Mouse (Mus musculus) CH12.LX (cell line): Measurements from ENCODE around the gene Erbb2. TPM values are rescaled to one million over a fixed set of nuclear protein-coding genes. Genes with fewer than 3 reads are reported as not detected.

Experiments used
- DNase-seq: peaks from one replicate; pipeline ENCODE4 v3.0.0-alpha.2; 2013; ENCODE audit errors: extremely low read depth
- H3K27ac ChIP-seq: 2 replicates; pipeline ENCODE4 v1.5.1; 2012; ENCODE audit warnings: low read depth, mild to moderate bottlenecking, control low read depth, moderate library complexity; ENCODE audit not compliant: insufficient read depth
- H3K27me3 ChIP-seq: replicated peaks from 2 replicates; pipeline ENCODE3; 2012; ENCODE audit warnings: inconsistent platforms
- H3K36me3 ChIP-seq, 2 experiments: replicated peaks in 1 of 2; 2 replicates each; pipeline versions ENCODE3 to v1.6.1; 2012; ENCODE audit warnings: inconsistent platforms in 1 of 2, low read length in 1 of 2, mild to moderate bottlenecking in 1 of 2, mixed read lengths in 1 of 2, moderate library complexity in 1 of 2; ENCODE audit not compliant: control insufficient read depth in 1 of 2, insufficient read depth in 1 of 2
- H3K4me1 ChIP-seq, 2 experiments: 2 replicates each; pipeline ENCODE4 v1.6.1; 2012; ENCODE audit warnings: inconsistent platforms in 1 of 2, moderate library complexity in 1 of 2; ENCODE audit not compliant: insufficient read depth in 2 of 2, control insufficient read depth in 1 of 2
- H3K4me2 ChIP-seq: 2 replicates; pipeline ENCODE4 v1.6.1; 2012; ENCODE audit warnings: low read depth, mild to moderate bottlenecking, control low read depth; ENCODE audit not compliant: poor library complexity, insufficient read depth, severe bottlenecking
- H3K4me3 ChIP-seq, 3 experiments: fragments of 150-350 bp in 1 of 3; sonication (generic) in 1 of 3; replicated peaks in 1 of 3; 2 replicates each; pipeline versions ENCODE3 to v1.5.1; 2011 to 2012; ENCODE audit warnings: low read depth in 2 of 3, low read length in 2 of 3, mild to moderate bottlenecking in 2 of 3, moderate library complexity in 2 of 3, control low read depth in 1 of 3, improper control_type of control experiment in 1 of 3, inconsistent platforms in 1 of 3, mixed read lengths in 1 of 3; ENCODE audit not compliant: poor library complexity in 1 of 3
- H3K79me2 ChIP-seq: replicated peaks from 2 replicates; pipeline ENCODE4 v1.6.1; 2012; ENCODE audit warnings: mild to moderate bottlenecking, moderate library complexity; ENCODE audit not compliant: control insufficient read depth, poor library complexity, insufficient read depth, severe bottlenecking; ENCODE audit errors: extremely low read depth
- H3K9ac ChIP-seq: 2 replicates; pipeline ENCODE4 v1.6.1; 2012; ENCODE audit warnings: low read depth, mild to moderate bottlenecking, control low read depth, moderate library complexity; ENCODE audit not compliant: insufficient read depth
- H3K9me3 ChIP-seq: replicated peaks from 2 replicates; pipeline ENCODE3; 2012; ENCODE audit warnings: low read length, inconsistent platforms, mixed read lengths
- CHD2 ChIP-seq: IDR thresholded peaks from 2 replicates; pipeline ENCODE4 v1.6.1; 2011; ENCODE audit warnings: low read length, improper control_type of control experiment
- CTCF ChIP-seq, 2 experiments: IDR thresholded peaks in 1 of 2; conservative IDR thresholded peaks in 1 of 2; 2 replicates each; pipeline ENCODE4 v1.5.1; 2011 to 2012; ENCODE audit warnings: low read depth in 2 of 2, low read length in 2 of 2, improper control_type of control experiment in 1 of 2, inconsistent platforms in 1 of 2, mild to moderate bottlenecking in 1 of 2, moderate library complexity in 1 of 2
- EP300 ChIP-seq: IDR thresholded peaks from 2 replicates; pipeline ENCODE4 v1.6.1; 2011; ENCODE audit warnings: low read length, improper control_type of control experiment
- ETS1 ChIP-seq: conservative IDR thresholded peaks from 2 replicates; pipeline ENCODE4 v1.6.1; 2012; ENCODE audit warnings: low read depth, mild to moderate bottlenecking, inconsistent platforms, low read length, improper control_type of control experiment, moderate library complexity
- GABPA ChIP-seq: IDR thresholded peaks from 2 replicates; pipeline ENCODE4 v1.6.1; 2012; ENCODE audit warnings: low read depth, low read length, improper control_type of control experiment, inconsistent platforms; ENCODE audit not compliant: insufficient replicate concordance
- HCFC1 ChIP-seq: IDR thresholded peaks from 2 replicates; pipeline ENCODE4 v1.6.1; 2012; ENCODE audit warnings: low read depth, mild to moderate bottlenecking, inconsistent platforms, low read length, improper control_type of control experiment
- KAT2A ChIP-seq: IDR thresholded peaks from 2 replicates; pipeline ENCODE4 v1.6.1; 2012; ENCODE audit warnings: low read length, improper control_type of control experiment, inconsistent platforms; ENCODE audit not compliant: insufficient replicate concordance
- MAX ChIP-seq: IDR thresholded peaks from 2 replicates; pipeline ENCODE4 v1.6.1; 2011; ENCODE audit warnings: low read length, improper control_type of control experiment
- MXI1 ChIP-seq: IDR thresholded peaks from 2 replicates; pipeline ENCODE4 v1.6.1; 2011; ENCODE audit warnings: mild to moderate bottlenecking, low read depth, low read length, improper control_type of control experiment
- MYC ChIP-seq: IDR thresholded peaks from 2 replicates; pipeline ENCODE4 v1.6.1; 2011; ENCODE audit warnings: low read depth, mild to moderate bottlenecking, improper control_type of control experiment, low read length
- NELFE ChIP-seq: IDR thresholded peaks from 2 replicates; pipeline ENCODE4 v1.6.1; 2011; ENCODE audit warnings: low read depth, low read length, improper control_type of control experiment
- NRF1 ChIP-seq: IDR thresholded peaks from 2 replicates; pipeline ENCODE4 v1.6.1; 2014; ENCODE audit warnings: low read depth, mild to moderate bottlenecking, inconsistent platforms, low read length, improper control_type of control experiment, moderate library complexity
- PAX5 ChIP-seq: IDR thresholded peaks from 2 replicates; pipeline ENCODE4 v1.6.1; 2012; ENCODE audit warnings: low read length, inconsistent platforms, mixed read lengths
- POLR2A ChIP-seq: IDR thresholded peaks from 2 replicates; pipeline ENCODE4 v1.6.1; 2011; ENCODE audit warnings: low read depth, mild to moderate bottlenecking, improper control_type of control experiment, low read length
- SIN3A ChIP-seq: IDR thresholded peaks from 2 replicates; pipeline ENCODE4 v1.6.1; 2012; ENCODE audit warnings: low read length, improper control_type of control experiment, inconsistent platforms
- SMC3 ChIP-seq: IDR thresholded peaks from 2 replicates; pipeline ENCODE4 v1.6.1; 2011; ENCODE audit warnings: low read depth, low read length, improper control_type of control experiment
- TBP ChIP-seq: conservative IDR thresholded peaks from 2 replicates; pipeline ENCODE4 v1.6.1; 2011; ENCODE audit warnings: low read depth, low read length, improper control_type of control experiment
- UBTF ChIP-seq: IDR thresholded peaks from 2 replicates; pipeline ENCODE4 v1.6.1; 2012; ENCODE audit warnings: low read depth, mild to moderate bottlenecking, inconsistent platforms, low read length, improper control_type of control experiment, moderate library complexity
- ZC3H11A ChIP-seq: IDR thresholded peaks from 2 replicates; pipeline ENCODE4 v1.6.1; 2012; ENCODE audit warnings: low read depth, mild to moderate bottlenecking, inconsistent platforms, low read length, improper control_type of control experiment
- ZKSCAN1 ChIP-seq: IDR thresholded peaks from 2 replicates; pipeline ENCODE4 v1.6.1; 2012; ENCODE audit warnings: low read depth, inconsistent platforms, low read length, improper control_type of control experiment, borderline replicate concordance
- ZNF384 ChIP-seq: IDR thresholded peaks from 2 replicates; pipeline ENCODE4 v1.6.1; 2012; ENCODE audit warnings: low read depth, low read length, improper control_type of control experiment, inconsistent platforms
- dilution Hi-C: fragments of 300-500 bp; cut with MboI; formaldehyde crosslinking; loops from 2 replicates; pipeline ENCODE4 v1.14.3; 2020; ENCODE audit warnings: low sequenced_read_pairs; ENCODE audit not compliant: extremely low pct_unique_long_range_greater_than_20kb, extremely low pct_ligation_motif_present
- in situ Hi-C: fragments of 300-500 bp; cut with MboI; formaldehyde crosslinking; loops from 3 replicates; pipeline ENCODE4 v1.14.3; 2019; ENCODE audit warnings: low sequenced_read_pairs, low pct_ligation_motif_present, low pct_unique_long_range_greater_than_20kb, mixed read lengths
- polyA plus RNA-seq: library from polyadenylated mRNA; unstranded; fragments of >175 nt; gene quantifications from 2 replicates; pipeline ENCODE4 v1.2.1, GENCODE M21; 2012; ENCODE audit warnings: low read depth; ENCODE audit not compliant: insufficient read length
- total RNA-seq, 2 experiments: library from RNA; depleted of rRNA; stranded (reverse); fragments of 300-350 nt in 1 of 2; fragments of >200 nt in 1 of 2; gene quantifications; 2 replicates each; pipeline ENCODE4 v1.2.3; 2012 to 2014

The Erbb2 gene
- total and polyA plus RNA-seq, 3 experiments = 0.06 to 0.17 TPM; not detected in 1

DNA sequence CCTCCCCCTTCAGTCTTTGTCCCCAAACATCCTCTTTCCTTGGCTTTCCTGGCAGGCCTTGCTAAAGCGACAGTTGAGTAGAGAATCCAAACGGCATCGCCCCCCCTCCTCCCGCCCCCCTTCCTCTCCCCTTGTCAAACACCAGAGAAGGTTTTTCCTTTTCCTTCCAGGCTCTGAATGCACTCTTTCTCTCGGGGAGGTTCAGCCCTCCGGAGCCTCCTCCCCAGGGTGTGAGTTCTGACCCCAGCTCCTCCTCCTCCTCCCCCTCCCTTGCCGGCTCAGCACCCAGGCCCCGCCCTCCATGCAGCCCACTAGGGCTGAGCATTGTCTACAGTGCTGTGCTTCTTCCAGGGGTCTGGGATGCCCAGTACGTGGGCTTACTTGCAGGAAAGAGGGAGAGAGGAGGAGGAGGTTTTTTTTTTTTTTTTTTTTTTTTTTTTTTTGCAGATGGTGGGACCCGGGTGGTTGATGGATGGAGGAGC lies 2.9 kb upstream of the Erbb2 start:
- no peak overlapping the region for H3K4me3 ChIP-seq
- H3K79me2 ChIP-seq = no peaks in the 10 kb centered on the region
- in situ Hi-C loops = no loop called here
- H3K9ac ChIP-seq = no peak overlapping the region
- H3K4me2 ChIP-seq = no peak overlapping the region
- no peak for DNase-seq
- dilution Hi-C loops = no loop called here
- H3K4me1 ChIP-seq = no peaks in the 10 kb centered on the region; a peak in 1 of 4 replicates
- no peaks in the 10 kb centered on the region for H3K9me3 ChIP-seq
- no peak overlapping the region for H3K27ac ChIP-seq
- H3K36me3 ChIP-seq = no peaks in the 10 kb centered on the region
- TF ChIP-seq ZNF384 = peak; percentile 27; the same call in 1 of the 2 replicates
- no peak for TF ChIP-seq SIN3A
- H3K27me3 ChIP-seq = peaks cover 87% of the 10 kb centered on the region

- in situ Hi-C loops (no loop called here), dilution Hi-C loops (no loop called here)
- no peaks in the 10 kb centered on the region for H3K36me3 ChIP-seq
- peak overlapping the region; percentile 15; the same call in 1 of the 2 replicates for H3K9ac ChIP-seq
- no peaks in the 10 kb centered on the region for H3K79me2 ChIP-seq
- H3K4me2 ChIP-seq = peak overlapping the region; percentile 62
- H3K9me3 ChIP-seq = no peaks in the 10 kb centered on the region
- no peak for DNase-seq
- H3K27me3 ChIP-seq = peaks cover 93% of the 10 kb centered on the region
- no peaks in the 10 kb centered on the region; a peak in 2 of 4 replicates for H3K4me1 ChIP-seq
- TF ChIP-seq HCFC1 = no peak
- TF ChIP-seq POLR2A = no peak
- TF ChIP-seq NRF1 = no peak
- no peak for TF ChIP-seq GABPA
- TF ChIP-seq CHD2 = no peak
- TF ChIP-seq NELFE = no peak
- no peak for TF ChIP-seq TBP
- no peak for TF ChIP-seq KAT2A
- TF ChIP-seq MYC = no peak
- TF ChIP-seq MXI1 = no peak
- no peak for TF ChIP-seq CTCF (conservative IDR thresholded peaks at IDR 0.05 in 1 of 2, IDR thresholded peaks at IDR 0.05 in 1 of 2; ENCODE audit: low read depth in 2 of 2, low read length in 2 of 2)
- peak overlapping the region in 1 of 3 experiments; percentile 57 for H3K4me3 ChIP-seq
- H3K27ac ChIP-seq = no peak overlapping the region
These were observed 579 bp downstream of the Erbb2 start for GRCm38 (mm10) chr11:98412797-98413301.

DNA sequence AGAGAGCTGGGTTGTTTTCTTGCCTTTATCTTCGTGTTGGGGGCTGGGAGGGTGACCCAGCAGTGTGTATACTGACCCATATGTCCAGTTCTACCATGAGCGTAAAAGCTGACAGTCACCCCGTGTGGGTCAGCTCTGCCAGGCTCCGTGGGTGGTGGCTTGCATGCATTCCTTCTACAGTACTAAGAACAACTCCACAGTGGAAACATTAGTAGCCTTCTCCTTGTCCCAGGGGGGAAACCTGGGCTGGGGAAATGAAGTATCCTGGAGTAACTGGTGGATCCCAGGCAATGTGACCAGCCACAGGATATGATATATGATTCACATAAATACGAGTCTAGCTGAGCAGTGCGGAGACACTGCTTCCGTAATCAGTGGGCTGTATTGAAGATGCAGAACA lies 1.5 kb downstream of the Erbb2 start:
- DNase-seq = no peak
- Histone ChIP-seq H3K4me3 (no peak overlapping the region), H3K27me3 (peaks cover 94% of the 10 kb centered on the region), H3K36me3 (no peaks in the 10 kb centered on the region), H3K79me2 (no peaks in the 10 kb centered on the region), H3K27ac (no peak overlapping the region), H3K4me2 (no peak overlapping the region), H3K9ac (no peak overlapping the region), H3K4me1 (no peaks in the 10 kb centered on the region; a peak in 2 of 4 replicates), H3K9me3 (no peaks in the 10 kb centered on the region)
- in situ Hi-C loops = no loop called here
- no peak for TF ChIP-seq SMC3
- TF ChIP-seq UBTF = no peak
- TF ChIP-seq EP300 = no peak
- no peak for TF ChIP-seq HCFC1
- TF ChIP-seq ZKSCAN1 = no peak
- TF ChIP-seq ZNF384 = no peak
- TF ChIP-seq PAX5 = no peak
- TF ChIP-seq ETS1 = no peak
- no peak for TF ChIP-seq ZC3H11A
- TF ChIP-seq MAX = no peak
- dilution Hi-C loops = no loop called here
